Mouse (Mus musculus): Measurements from ENCODE around the gene Apba1.

- TF ChIP-seq CTCF (IDR thresholded peaks at IDR 0.05; ENCODE audit: low read depth) (no peak), EP300 (IDR thresholded peaks at IDR 0.05; ENCODE audit: low read depth) (no peak)
Measured at GRCm38 (mm10) chr19:23920220-23920544, 161.5 kb downstream of the Apba1 start.
